Mouse (Mus musculus): ENCODE data around the gene Gamt. TPM values are rescaled to one million over a fixed set of nuclear protein-coding genes. Genes with fewer than 3 reads are reported as not detected.
"Not testable (repeated sequence)": the region's sequence is repeated elsewhere in the genome, so short reads cannot be mapped to it uniquely, and the experiment has no call there.

The Gamt gene
- total RNA-seq, 2 experiments from 2014 or later: 1.7 to 3.0 TPM

DNA sequence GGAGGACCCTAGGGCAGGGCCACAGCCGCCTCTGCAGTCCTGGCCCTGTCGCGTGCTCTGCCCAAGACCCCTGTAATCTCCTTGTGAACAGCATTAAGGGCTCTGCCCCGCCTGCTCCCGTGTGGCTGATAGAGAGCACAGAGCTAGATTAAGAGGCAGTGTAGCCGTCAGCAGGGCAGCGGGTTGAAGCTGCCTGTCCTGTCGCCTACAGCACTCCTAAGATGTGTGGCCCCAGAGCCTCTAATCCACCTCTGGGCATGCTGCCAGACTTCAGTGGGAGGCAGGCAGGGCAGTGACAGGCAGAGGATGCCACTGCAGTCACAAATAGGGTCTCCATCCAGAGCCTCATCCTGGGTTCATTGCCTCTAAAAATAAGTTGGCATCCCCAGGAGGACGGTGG lies 18.7 kb downstream of the Gamt start:
- peak; percentile 50 for ATAC-seq (replicated peaks; ENCODE audit: low FRiP score, low TSS enrichment, poor library complexity, severe bottlenecking)

DNA sequence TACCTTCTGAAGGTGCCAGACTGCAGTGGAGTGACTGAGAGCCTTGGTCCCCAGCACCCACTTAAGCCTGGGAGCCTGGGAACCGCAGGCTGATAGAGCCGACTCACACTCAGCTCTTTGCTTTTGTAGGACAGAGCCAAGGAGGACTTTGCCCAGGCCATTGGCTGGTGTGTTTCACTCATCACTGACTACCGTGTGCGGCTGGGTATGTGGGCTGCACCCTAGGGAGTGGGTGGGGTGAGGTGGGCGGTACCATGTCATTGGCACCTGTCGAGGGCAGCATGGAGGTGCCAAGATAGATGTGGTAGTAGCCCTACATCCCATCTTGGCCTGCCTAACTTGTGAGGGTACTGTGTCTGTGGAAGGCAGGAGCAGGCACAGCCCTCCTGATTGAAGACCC lies 21.0 kb downstream of the Gamt start:
- ATAC-seq (replicated peaks; ENCODE audit: low FRiP score, low TSS enrichment, poor library complexity, severe bottlenecking): no peak

DNA sequence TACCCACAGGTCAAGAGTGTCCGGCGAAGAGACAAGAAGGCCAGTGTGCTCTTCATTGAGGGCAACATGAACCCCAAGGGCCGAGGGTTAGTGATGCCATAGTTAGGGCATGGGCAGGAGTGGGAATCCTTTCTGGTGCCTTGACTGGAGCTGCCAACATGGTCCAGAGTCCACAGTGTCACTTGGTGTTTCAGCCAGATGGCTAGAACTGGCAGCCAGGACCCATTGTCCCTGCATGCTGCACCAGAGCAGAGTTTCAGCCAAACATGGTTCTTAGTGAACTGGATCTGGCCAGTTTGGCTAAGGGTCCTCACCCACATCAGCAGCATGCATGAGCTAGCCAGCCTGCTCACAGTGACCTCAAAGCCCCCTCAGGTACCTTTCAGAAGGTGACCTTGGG lies 22.5 kb downstream of the Gamt start:
- no peak for ATAC-seq (replicated peaks; ENCODE audit: low FRiP score, low TSS enrichment, poor library complexity, severe bottlenecking)

DNA sequence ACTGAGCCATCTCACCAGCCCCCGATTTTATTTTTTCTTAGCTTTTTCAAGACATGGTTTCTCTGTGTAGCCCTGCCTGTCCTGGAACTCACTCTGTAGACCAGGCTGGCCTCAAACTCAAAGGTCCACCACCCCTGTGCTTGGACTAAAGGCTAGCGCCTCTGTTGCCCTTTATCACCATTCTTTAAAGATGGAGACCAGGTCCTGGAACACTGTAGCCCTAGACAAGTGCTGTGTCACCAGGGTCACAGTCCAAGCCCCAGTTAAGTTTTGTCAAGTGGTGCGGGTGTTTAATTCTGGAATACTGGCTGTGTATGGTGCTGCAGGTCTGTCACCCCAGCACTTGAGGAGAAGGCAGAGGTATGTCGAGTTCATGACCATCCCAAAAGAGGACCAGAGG lies 23.8 kb downstream of the Gamt start:
- no peak for ATAC-seq (replicated peaks; ENCODE audit: low FRiP score, low TSS enrichment, poor library complexity, severe bottlenecking)

DNA sequence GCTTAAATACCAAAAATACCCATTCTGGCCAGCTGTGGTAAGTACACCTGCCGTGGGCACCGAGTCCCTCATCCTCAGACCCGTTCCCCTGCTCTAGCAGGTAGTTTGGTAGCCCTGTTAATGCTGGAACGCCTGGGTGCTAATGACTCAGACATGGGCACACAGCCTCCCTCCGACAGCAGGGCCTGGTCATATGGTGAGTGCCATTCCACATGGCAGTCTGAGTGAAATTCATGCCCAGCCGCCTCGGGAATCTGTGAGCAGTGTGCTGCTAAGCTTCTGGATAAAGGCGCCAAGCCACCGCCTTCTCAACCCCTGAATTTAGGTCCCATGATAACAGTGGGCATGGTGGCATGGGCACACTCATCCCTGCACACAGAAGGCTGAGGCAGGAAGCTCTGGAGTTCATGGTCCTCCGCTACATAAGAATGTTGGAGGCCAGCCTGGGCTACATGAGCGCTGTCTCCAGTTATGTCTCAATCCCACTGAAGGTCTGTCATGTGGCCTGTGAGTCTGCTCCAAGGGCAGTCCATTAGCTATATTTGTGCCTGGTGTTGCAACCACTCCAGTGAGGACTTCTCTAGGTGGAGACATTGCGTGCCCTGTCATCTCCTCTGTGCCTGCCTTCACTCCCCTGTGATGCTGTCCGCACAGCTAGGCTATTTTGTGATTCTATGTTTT lies 24.5 kb downstream of the Gamt start:
- no peak for ATAC-seq (replicated peaks; ENCODE audit: low FRiP score, low TSS enrichment, poor library complexity, severe bottlenecking)

DNA sequence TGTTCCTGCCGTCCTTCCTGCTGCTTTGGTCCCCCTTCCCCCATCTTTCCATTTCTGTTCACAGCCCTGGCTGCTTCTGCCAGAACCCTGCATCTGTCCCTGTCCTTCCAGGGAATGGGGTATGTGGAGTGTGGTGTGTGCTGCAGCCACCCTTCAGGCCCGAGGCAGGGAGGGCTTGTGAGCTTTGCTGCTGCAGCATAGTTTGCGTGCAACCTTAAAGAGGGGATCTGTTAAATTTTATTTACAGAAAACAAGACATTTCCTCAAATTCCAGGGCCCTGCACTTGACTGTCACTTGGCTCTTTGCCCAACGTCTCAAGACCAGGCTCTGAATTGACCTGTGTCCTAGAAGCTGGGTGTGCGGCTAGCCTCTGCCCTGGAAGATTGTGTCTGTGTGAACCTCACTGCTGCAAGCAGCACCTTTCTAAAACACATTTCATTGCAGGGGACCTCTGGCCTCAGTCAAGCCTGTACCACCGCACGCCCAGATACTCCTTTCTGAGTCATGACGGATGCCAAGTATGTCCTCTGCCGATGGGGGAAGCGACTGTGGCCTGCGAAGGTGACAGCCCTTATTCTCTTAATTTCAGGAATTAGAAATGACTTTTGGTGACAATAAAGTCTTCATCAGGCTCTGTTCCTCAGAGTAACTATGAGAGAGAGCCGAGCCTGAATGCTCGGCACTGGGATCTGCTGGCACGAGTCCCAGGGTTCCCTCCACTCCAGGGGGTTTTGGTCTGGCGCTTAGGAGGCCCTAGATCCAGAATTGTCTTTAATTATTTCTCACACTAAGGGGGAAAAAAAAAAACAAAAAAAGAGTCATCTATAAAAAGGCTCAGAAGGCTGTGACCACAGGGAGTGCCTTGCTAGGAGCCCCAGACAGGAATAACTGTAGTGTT lies 32.7 kb downstream of the Gamt start:
- no peak for ATAC-seq (replicated peaks; ENCODE audit: low FRiP score, low TSS enrichment, poor library complexity, severe bottlenecking)

DNA sequence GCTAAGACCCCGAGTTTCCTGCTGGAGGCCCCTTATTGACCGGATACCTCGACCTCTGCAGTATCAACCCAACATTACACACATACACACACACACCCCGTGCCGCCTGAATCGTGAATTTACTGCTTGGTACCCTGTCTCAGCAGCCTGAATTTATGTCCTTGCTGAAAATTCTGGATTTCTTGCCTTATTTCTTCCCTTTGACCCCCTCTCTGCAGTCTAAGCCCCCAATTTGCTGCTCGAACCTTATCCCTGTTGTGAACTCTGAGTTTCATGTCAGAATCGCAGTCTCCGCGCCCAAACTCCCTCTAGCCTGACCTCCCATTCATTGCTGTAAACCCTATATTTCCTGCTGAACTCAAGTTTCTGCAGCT lies 33.7 kb downstream of the Gamt start:
- ATAC-seq (replicated peaks; ENCODE audit: low FRiP score, low TSS enrichment, poor library complexity, severe bottlenecking): 0 out of 2 replicates have a peak, but pooled peaks have one; percentile 4

DNA sequence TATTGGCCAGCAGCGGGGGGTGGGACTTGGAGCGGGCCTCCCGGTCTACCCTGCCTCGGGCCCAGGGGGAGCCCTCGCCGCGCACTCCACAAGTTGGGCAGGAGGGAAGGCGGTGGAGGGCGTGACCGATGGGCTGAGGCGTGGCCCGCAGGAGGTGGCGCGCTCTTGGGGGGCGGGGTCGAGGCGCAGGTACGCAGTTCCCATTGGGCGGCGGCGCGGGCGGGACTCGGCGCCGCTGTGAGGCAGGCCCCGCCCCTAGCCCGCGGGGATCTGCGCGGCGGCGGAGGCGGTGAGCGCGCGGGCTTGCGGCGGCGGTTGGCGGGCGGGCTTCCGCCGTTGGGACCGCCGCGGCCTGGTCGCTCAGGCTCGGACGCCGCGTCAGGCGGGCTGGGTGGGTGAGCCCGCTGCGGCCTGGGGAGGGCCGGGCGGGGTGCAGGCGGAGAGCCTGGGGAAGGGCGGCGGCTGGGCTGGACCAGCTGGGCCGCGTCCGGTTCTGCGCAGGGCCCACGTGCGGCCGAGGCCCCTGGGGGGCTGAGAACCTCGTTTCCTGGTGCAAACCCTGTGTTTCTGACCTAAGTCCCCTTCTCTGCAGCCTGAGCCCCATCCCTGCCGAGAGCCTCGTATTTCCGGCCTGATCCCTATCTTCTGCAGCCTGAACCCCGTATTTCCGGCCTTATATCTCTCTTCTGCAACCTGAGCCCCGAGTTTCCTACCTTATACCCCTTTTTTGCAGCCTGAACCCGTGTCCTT lies 34.2 kb downstream of the Gamt start, which contains the start of gene Mum1:
Gene Mum1, plus strand, starts transcription at position 19 of the 750 bp plus-strand sequence.
- peak; percentile 99 for ATAC-seq (replicated peaks; ENCODE audit: low FRiP score, low TSS enrichment, poor library complexity, severe bottlenecking)

DNA sequence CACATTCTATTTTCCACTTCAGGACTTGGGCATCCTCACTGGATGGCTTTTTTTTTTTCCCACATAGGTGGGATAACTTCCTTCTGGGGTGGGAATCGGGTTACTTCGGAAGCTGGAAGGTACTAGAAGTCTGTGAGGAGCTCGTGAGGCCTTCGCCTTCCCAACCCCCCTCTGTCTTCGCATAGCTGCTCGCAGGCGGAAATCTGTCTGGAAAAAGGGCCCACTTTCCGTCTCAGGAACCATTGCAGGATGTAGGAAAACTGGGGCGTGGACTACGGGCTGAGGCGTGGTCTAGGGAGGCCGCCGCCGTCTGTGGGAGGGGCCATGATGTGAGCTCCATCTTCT lies 34.8 kb downstream of the Gamt start:
- ATAC-seq (replicated peaks; ENCODE audit: low FRiP score, low TSS enrichment, poor library complexity, severe bottlenecking): no peak

DNA sequence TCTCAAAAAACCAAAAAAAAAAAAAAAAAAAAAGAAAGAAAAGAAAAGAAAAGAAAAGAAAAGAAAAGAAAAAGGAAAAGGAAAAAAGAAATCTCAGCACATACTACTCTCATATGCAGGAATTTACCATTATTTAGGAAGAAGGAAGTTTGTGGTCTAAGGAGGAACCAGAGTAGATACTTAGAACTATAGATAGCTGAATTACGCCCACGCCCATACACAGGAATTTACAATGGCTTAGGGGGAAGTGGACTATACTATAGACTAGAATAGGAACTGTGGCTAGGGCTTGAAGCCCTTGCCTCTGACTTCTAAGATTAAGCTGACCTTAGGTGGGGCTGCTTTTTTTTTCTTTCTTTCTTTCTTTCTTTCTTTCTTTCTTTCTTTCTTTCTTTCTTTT lies 37.7 kb downstream of the Gamt start:
- ATAC-seq (replicated peaks; ENCODE audit: low FRiP score, low TSS enrichment, poor library complexity, severe bottlenecking): not testable (repeated sequence)

DNA sequence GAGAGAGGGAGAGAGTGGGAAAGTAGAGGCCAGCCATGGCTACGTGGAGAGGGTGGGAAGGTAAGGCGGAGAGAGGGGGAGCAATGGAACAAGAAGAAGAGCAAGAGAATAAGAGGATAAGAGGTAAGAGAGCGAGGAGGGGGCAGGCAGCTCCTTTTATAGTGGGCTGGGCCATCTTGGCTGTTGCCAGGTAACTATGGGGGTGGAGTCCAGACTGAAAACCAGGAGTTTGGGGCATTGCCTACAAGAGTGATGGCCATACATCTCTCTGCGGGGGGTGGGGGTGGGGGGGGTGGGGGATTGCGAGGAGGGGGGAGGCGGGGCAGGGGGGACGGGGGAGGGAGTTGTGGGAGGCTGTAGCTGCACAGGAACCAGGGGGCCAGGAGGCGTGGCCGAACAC lies 40.1 kb downstream of the Gamt start:
- ATAC-seq (replicated peaks; ENCODE audit: low FRiP score, low TSS enrichment, poor library complexity, severe bottlenecking): no peak

DNA sequence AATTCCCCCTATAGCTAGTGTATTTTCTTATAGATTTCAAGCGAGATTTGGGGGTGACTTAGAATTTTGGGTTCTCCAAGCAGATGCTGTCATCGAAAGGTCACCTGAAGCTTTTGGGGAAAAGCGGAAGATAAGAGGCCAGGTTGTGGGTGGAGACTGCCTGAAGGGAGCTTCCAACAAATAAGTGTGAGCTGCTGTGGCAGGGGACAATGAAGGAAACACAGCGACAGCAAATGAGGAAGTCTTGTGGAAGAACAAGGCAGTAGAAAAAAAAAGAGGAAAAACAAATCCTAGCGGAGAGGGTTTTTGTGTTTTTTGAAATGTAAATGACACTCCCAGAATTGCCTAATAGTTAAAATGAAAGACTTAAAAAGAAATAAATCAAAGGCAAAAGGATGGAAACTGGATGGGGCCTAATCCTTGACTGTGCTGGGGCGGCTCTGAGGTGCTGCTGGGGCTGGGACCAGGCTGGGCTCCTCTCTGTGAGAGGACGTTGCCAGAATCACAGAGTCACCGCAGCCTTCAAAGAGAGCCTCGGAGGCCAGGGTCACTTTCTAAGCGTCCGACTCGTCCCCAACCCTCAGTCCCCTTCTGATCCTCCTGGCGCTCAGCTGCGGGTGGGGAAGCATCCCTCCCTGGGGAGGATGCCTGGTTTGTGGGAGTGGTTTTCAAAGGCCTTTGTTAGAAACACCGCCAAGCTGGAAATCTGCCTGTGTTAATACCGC lies 45.6 kb downstream of the Gamt start:
- ATAC-seq (replicated peaks; ENCODE audit: low FRiP score, low TSS enrichment, poor library complexity, severe bottlenecking): no peak

DNA sequence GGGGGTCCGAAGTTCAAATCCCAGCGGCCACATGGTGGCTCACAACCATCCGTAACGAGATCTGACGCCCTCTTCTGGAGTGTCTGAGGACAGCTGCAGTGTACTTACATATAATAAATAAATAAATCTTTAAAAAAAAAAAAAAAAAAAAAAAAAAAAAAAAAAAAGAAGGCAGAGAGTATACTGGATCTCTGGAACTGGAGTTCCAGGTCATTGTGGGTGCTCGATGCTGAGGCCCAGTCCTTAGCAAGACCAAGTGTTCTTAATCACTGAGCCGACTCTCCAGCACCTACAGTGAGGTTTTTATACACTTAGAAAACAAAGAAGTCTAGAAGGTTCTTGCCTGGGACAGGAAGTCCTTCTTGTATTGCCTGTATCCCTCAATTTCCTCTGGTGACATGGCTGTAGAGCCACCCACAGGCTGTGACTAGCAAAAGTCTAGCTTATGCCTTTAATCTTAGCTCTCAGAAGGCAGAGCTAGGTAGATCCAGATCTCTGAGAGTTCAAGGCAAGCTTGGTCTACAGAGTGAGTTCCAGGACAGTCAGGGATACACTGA lies 49.2 kb downstream of the Gamt start:
- not testable (repeated sequence) for ATAC-seq (replicated peaks; ENCODE audit: low FRiP score, low TSS enrichment, poor library complexity, severe bottlenecking)

DNA sequence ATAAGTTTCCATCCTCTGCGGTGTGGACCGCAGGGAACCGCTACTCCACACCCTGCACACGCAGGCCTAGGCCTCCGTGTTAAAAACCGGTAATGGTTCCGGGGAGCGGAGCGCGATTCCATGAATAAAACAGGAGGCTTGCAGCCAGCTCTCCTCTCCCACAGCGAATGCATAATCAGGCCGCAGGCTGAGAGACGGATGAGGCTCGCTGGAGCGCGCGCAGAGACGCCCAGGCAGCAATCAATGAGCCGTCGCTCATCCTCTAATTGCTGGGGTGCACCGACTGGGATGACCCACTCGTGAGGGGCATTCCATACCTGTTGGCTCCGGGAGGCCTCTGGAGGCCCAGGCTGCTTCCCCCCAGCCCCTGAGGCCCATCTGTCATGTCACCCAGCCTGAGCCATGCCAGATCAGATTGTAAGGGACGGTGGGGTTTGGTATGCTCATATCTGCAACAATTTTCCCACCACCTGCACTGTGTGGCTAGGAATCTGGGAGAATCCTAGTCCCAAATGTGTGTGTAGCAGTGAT lies 51.9 kb downstream of the Gamt start:
- ATAC-seq (replicated peaks; ENCODE audit: low FRiP score, low TSS enrichment, poor library complexity, severe bottlenecking): no peak

DNA sequence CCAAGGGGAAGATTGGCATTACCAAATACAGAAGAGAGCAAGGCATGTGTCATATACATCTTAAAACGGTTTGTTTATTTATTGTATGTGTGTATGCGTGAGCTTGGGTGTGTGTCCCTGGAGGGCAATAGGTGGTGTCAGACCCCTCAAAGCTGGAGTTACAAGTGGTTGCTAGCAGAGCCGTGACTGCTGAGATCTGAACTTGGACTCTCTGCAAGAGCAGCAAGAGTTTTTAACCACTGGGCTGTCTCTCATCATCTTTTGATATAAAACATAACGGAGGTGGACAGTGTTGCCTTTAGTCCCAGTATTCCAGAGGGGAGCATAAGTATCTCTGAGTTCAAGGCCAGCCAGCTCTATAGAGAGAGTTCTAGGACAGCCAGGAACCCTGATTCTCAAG lies 52.6 kb downstream of the Gamt start:
- no peak for ATAC-seq (replicated peaks; ENCODE audit: low FRiP score, low TSS enrichment, poor library complexity, severe bottlenecking)
